Mouse (Mus musculus): ENCODE results near the gene Il21.

GRCm38 (mm10) chr3:37231153-37231552 lies 1.3 kb downstream of the Il21 start:
- no peak for TF ChIP-seq CTCF (IDR thresholded peaks at IDR 0.05; ENCODE audit: low read depth, low read length)
- no peak for TF ChIP-seq POLR2A (IDR thresholded peaks at IDR 0.05; ENCODE audit: extremely low read depth, insufficient read depth, low read length)
